Mouse (Mus musculus): ENCODE results near the gene Arfgap1. TPM values are rescaled to one million over a fixed set of nuclear protein-coding genes. Genes with fewer than 3 reads are reported as not detected.

The Arfgap1 gene
- polyA plus RNA-seq, 1 experiment from 2014 or later = 71.5 TPM

DNA sequence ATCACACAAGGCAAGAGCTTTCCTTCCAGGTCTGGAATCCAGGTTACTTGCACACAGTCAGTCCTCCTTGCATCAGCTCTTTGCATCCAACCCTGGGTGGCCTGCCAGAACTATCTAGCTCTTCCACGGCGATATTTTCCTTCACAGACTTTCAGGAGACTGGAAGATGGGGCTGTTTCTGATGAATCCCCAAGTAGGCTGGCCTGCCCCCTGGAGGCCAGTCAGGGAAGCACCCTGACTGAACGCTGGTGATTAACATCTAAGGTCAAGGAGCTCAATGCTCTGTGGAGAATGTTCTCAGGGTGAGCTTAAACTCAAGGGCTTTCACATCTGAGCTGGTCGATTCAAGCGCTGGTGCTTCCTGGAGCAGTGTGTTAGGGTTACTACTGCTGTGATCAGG lies 3.1 kb upstream of the Arfgap1 start:
- no peaks in the 10 kb centered on the region for H3K36me3 ChIP-seq (ENCODE audit: control insufficient read depth, insufficient read depth, low read length)

DNA sequence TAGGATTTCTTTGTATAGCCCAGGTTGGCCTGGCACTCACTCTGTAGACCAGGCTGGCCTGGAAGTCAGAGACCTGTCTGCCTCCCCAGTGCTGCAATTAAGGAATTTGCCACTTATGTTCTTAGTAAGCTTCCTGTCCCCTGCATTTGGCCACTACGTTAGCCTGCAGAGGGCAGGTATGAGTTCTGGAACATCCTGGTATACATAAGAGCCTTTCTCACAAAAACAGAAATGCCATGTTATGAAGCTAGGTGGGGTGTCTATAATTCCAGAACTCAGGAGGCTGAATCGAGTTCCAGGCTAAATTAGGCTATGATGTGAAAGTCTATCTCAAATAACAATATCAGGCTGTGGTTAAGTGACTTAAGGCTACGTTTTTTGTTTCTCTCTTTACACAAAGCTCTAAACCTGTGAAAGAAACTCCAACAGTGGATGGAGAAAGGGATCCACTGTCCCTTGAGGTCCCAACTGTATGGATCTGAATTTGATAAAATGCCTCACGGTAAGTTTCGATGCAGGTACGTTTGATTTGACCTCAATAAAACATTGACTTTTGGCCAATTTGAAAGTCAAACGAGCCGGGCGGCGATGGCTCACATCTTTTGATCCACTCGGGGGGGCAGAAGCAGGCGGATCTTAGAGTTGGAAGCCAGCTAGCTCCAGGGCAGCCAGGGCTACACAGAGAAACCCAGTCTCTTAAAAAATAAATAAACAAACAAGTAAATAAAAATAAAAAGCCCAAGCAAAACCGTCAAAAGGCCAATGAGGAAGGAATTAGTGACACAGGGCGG lies 738 bp upstream of the Arfgap1 start:
- WGBS = 17% methylated on average over 14 of the region's 14 CpGs
- no peak for DNase-seq (ENCODE audit: low spot score)

More for the DNA sequence above, 3.1 kb upstream of the Arfgap1 start:
- H3K9me3 ChIP-seq (ENCODE audit: control insufficient read depth, low read length) = no peaks in the 10 kb centered on the region
- peak; percentile 29; the same call in 1 of the 2 replicates for ATAC-seq (replicated peaks; ENCODE audit: low FRiP score)
- no peak overlapping the region for H3K4me2 ChIP-seq (ENCODE audit: low read depth, low read length, severe bottlenecking)
- WGBS = 6% methylated on average over 5 of the region's 5 CpGs
- no peak overlapping the region for H3K27ac ChIP-seq (ENCODE audit: low read depth, low read length)
- peak overlapping the region; percentile 20; the same call in 1 of the 2 replicates for H3K9ac ChIP-seq (ENCODE audit: low read length)
- H3K4me3 ChIP-seq (ENCODE audit: low read depth, low read length) = no peak overlapping the region
- DNase-seq (ENCODE audit: low spot score) = peak; percentile 86
- no peaks in the 10 kb centered on the region for H3K27me3 ChIP-seq (ENCODE audit: control insufficient read depth, insufficient read depth, low read length)
- H3K4me1 ChIP-seq (replicated peaks; ENCODE audit: control insufficient read depth, insufficient read depth, low read length) = no peaks in the 10 kb centered on the region

DNA sequence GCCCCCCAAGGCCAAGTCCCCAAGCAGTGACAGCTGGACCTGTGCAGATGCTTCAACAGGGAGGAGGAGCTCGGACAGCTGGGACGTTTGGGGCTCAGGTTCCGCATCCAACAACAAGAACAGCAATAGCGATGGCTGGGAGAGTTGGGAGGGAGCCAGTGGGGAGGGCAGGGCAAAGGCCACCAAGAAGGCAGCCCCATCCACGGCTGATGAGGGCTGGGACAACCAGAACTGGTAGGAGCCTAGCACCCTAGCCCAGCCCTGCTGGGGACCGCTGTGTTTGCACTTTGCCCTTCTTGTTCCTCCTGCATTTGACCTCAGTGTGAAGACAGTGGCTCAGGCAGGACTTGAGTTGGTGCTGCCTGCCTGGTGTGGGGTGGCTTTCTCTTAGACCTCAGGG lies 14.1 kb downstream of the Arfgap1 start:
- Histone ChIP-seq H3K4me3 (ENCODE audit: low read depth, low read length) (no peak overlapping the region), H3K27me3 (ENCODE audit: control insufficient read depth, insufficient read depth, low read length) (no peaks in the 10 kb centered on the region), H3K36me3 (ENCODE audit: control insufficient read depth, insufficient read depth, low read length) (peaks cover 24% of the 10 kb centered on the region), H3K4me2 (ENCODE audit: low read depth, low read length, severe bottlenecking) (no peak overlapping the region), H3K4me1 (replicated peaks; ENCODE audit: control insufficient read depth, insufficient read depth, low read length) (no peaks in the 10 kb centered on the region), H3K27ac (ENCODE audit: low read depth, low read length) (no peak overlapping the region), H3K9me3 (ENCODE audit: control insufficient read depth, low read length) (no peaks in the 10 kb centered on the region), H3K9ac (ENCODE audit: low read length) (no peak overlapping the region)
- WGBS = 83% methylated on average over 6 of the region's 6 CpGs
- DNase-seq (ENCODE audit: low spot score) (no peak), ATAC-seq (replicated peaks; ENCODE audit: low FRiP score) (no peak)

More for the DNA sequence above, 738 bp upstream of the Arfgap1 start:
- Histone ChIP-seq H3K4me2 (ENCODE audit: low read depth, low read length, severe bottlenecking) (peak overlapping the region; percentile 95), H3K4me1 (replicated peaks; ENCODE audit: control insufficient read depth, insufficient read depth, low read length) (no peaks in the 10 kb centered on the region), H3K27me3 (ENCODE audit: control insufficient read depth, insufficient read depth, low read length) (no peaks in the 10 kb centered on the region), H3K4me3 (ENCODE audit: low read depth, low read length) (peak overlapping the region; percentile 87), H3K27ac (ENCODE audit: low read depth, low read length) (peak overlapping the region; percentile 58; the same call in 1 of the 2 replicates), H3K9me3 (ENCODE audit: control insufficient read depth, low read length) (no peaks in the 10 kb centered on the region), H3K9ac (ENCODE audit: low read length) (peak overlapping the region; percentile 92), H3K36me3 (ENCODE audit: control insufficient read depth, insufficient read depth, low read length) (peaks cover 3% of the 10 kb centered on the region)
- no peak for ATAC-seq (replicated peaks; ENCODE audit: low FRiP score)

DNA sequence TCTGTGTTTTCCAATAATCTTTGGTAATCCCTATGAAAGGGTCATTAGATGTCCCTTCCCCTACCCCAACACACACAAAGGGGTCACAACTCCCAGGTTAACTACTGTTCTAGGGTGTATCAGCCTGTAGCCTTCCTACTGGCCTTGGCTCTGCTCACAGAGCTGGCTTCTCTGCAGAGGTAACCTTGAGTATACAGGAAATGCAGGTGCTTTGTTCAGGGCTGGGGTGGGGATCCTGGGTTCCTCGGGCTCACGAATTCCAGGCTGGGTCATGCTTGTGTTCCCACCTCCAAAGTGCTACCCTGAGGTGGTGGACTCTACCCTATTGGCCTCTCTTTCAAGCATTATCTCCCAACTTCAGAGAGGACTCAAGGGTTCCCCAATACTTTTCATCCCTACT lies 18.6 kb downstream of the Arfgap1 start:
- WGBS = 93% methylated on average over 2 of the region's 2 CpGs
- H3K36me3 ChIP-seq (ENCODE audit: control insufficient read depth, insufficient read depth, low read length) = peaks cover 8% of the 10 kb centered on the region
- no peak overlapping the region for H3K4me3 ChIP-seq (ENCODE audit: low read depth, low read length)
- no peaks in the 10 kb centered on the region for H3K4me1 ChIP-seq (replicated peaks; ENCODE audit: control insufficient read depth, insufficient read depth, low read length)
- H3K9me3 ChIP-seq (ENCODE audit: control insufficient read depth, low read length) = no peaks in the 10 kb centered on the region
- ATAC-seq (replicated peaks; ENCODE audit: low FRiP score) (no peak), DNase-seq (ENCODE audit: low spot score) (no peak)
- no peak overlapping the region for H3K4me2 ChIP-seq (ENCODE audit: low read depth, low read length, severe bottlenecking)
- no peak overlapping the region for H3K27ac ChIP-seq (ENCODE audit: low read depth, low read length)
- H3K9ac ChIP-seq (ENCODE audit: low read length) = no peak overlapping the region
- H3K27me3 ChIP-seq (ENCODE audit: control insufficient read depth, insufficient read depth, low read length) = no peaks in the 10 kb centered on the region

DNA sequence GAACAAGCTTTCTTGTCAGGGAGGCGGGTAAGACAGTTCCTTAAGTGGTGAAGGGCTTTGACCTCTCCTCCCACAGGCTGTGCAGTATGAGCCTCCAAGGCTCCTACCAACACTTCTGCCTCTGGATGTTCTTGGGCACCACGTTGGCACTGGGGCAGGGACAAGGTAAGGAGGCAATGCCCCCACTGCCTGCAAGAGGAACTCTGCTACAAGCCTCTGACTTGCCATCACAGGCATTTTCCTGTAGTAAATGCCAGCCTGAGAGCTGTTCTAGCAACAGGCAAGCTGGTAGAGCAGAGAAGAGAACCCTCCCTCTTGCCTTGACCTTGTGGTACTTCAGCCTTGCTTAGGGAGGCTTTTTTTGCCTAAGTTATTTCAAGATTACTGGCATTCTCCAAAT lies 19.4 kb downstream of the Arfgap1 start, which contains the start of gene Col20a1:
Gene Col20a1, plus strand, starts transcription at position 87 of the 400 bp plus-strand sequence.
- Histone ChIP-seq H3K36me3 (ENCODE audit: control insufficient read depth, insufficient read depth, low read length) (peaks cover 7% of the 10 kb centered on the region), H3K27ac (ENCODE audit: low read depth, low read length) (no peak within 1 kb of the TSS), H3K4me3 (ENCODE audit: low read depth, low read length) (no peak within 1 kb of the TSS), H3K27me3 (ENCODE audit: control insufficient read depth, insufficient read depth, low read length) (no peaks in the 10 kb centered on the region), H3K9me3 (ENCODE audit: control insufficient read depth, low read length) (no peaks in the 10 kb centered on the region), H3K4me1 (replicated peaks; ENCODE audit: control insufficient read depth, insufficient read depth, low read length) (no peaks in the 10 kb centered on the region), H3K9ac (ENCODE audit: low read length) (no peak within 1 kb of the TSS), H3K4me2 (ENCODE audit: low read depth, low read length, severe bottlenecking) (no peak within 1 kb of the TSS)
- no peak for ATAC-seq (replicated peaks; ENCODE audit: low FRiP score)
- DNase-seq (ENCODE audit: low spot score) = no peak
- 70% methylated on average over 2 of the region's 2 CpGs for WGBS

GRCm38 (mm10) chr2:180987001-180987400 lies 20.0 kb downstream of the Arfgap1 start:
- Histone ChIP-seq H3K9me3 (ENCODE audit: control insufficient read depth, low read length) (no peaks in the 10 kb centered on the region), H3K27me3 (ENCODE audit: control insufficient read depth, insufficient read depth, low read length) (no peaks in the 10 kb centered on the region), H3K4me2 (ENCODE audit: low read depth, low read length, severe bottlenecking) (no peak overlapping the region), H3K4me3 (ENCODE audit: low read depth, low read length) (no peak overlapping the region), H3K27ac (ENCODE audit: low read depth, low read length) (no peak overlapping the region), H3K4me1 (replicated peaks; ENCODE audit: control insufficient read depth, insufficient read depth, low read length) (no peaks in the 10 kb centered on the region), H3K36me3 (ENCODE audit: control insufficient read depth, insufficient read depth, low read length) (peaks cover 1% of the 10 kb centered on the region), H3K9ac (ENCODE audit: low read length) (no peak overlapping the region)
- WGBS = 85% methylated on average over 1 of the region's 1 CpGs
- ATAC-seq (replicated peaks; ENCODE audit: low FRiP score) (no peak), DNase-seq (ENCODE audit: low spot score) (no peak)

GRCm38 (mm10) chr2:180987432-180988030 lies 20.5 kb downstream of the Arfgap1 start:
- Histone ChIP-seq H3K9me3 (ENCODE audit: control insufficient read depth, low read length) (no peaks in the 10 kb centered on the region), H3K36me3 (ENCODE audit: control insufficient read depth, insufficient read depth, low read length) (no peaks in the 10 kb centered on the region), H3K4me1 (replicated peaks; ENCODE audit: control insufficient read depth, insufficient read depth, low read length) (no peaks in the 10 kb centered on the region), H3K4me2 (ENCODE audit: low read depth, low read length, severe bottlenecking) (no peak overlapping the region), H3K27me3 (ENCODE audit: control insufficient read depth, insufficient read depth, low read length) (no peaks in the 10 kb centered on the region), H3K27ac (ENCODE audit: low read depth, low read length) (no peak overlapping the region), H3K9ac (ENCODE audit: low read length) (no peak overlapping the region), H3K4me3 (ENCODE audit: low read depth, low read length) (no peak overlapping the region)
- no peak for DNase-seq (ENCODE audit: low spot score)
- peak; percentile 36; the same call in 1 of the 2 replicates for ATAC-seq (replicated peaks; ENCODE audit: low FRiP score)
- 49% methylated on average over 5 of the region's 5 CpGs for WGBS

DNA sequence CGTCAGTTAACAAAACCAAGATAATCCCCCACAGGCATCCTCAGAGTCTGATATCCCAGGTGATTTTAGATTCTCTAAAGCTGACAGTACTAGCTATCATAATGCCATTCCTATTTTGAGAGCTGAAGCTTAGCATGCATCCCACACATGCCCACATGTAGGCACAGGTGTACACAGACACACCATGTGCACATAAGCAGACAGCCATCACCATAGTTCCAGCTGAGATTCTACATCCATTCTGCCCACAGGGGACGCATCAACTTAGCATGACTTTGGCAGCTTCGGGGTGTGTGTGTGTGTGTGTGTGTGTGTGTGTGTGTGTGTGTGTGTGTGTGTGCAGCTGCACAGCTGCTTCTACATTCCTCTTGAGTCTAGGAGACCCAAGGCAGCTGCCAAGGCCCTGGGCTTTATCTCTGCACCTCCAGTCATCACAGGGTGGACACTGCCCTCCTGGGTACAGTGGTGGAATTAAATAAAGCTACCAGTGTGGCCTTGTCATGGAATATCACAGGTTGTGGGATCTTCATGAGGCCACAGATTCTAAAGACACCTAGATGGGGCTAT lies 21.4 kb downstream of the Arfgap1 start:
- Histone ChIP-seq H3K27me3 (ENCODE audit: control insufficient read depth, insufficient read depth, low read length) (no peaks in the 10 kb centered on the region), H3K9me3 (ENCODE audit: control insufficient read depth, low read length) (no peaks in the 10 kb centered on the region), H3K36me3 (ENCODE audit: control insufficient read depth, insufficient read depth, low read length) (no peaks in the 10 kb centered on the region), H3K9ac (ENCODE audit: low read length) (no peak overlapping the region), H3K4me1 (replicated peaks; ENCODE audit: control insufficient read depth, insufficient read depth, low read length) (no peaks in the 10 kb centered on the region), H3K4me3 (ENCODE audit: low read depth, low read length) (no peak overlapping the region), H3K4me2 (ENCODE audit: low read depth, low read length, severe bottlenecking) (no peak overlapping the region), H3K27ac (ENCODE audit: low read depth, low read length) (no peak overlapping the region)
- WGBS = 82% methylated on average over 3 of the region's 3 CpGs
- no peak for ATAC-seq (replicated peaks; ENCODE audit: low FRiP score)
- DNase-seq (ENCODE audit: low spot score) = no peak
